Mouse (Mus musculus) ES-E14 (cell line): ENCODE data around the gene Macrod2.

Experiments used
- CHD2 ChIP-seq: IDR thresholded peaks from 2 replicates; pipeline ENCODE4 v1.6.1; 2014; ENCODE audit warnings: mild to moderate bottlenecking, low read depth, low read length, inconsistent platforms
- HCFC1 ChIP-seq: IDR thresholded peaks from 2 replicates; pipeline ENCODE4 v1.6.1; 2012; ENCODE audit warnings: low read length, inconsistent platforms, borderline replicate concordance; ENCODE audit not compliant: insufficient read depth
- MAFK ChIP-seq: IDR thresholded peaks from 2 replicates; pipeline ENCODE4 v1.6.1; 2014; ENCODE audit warnings: mild to moderate bottlenecking, low read depth, low read length, inconsistent platforms; ENCODE audit not compliant: insufficient read depth
- ZC3H11A ChIP-seq: IDR thresholded peaks from 2 replicates; pipeline ENCODE4 v1.6.1; 2012; ENCODE audit warnings: low read depth, mild to moderate bottlenecking, inconsistent platforms, low read length, borderline replicate concordance
- ZNF384 ChIP-seq: IDR thresholded peaks from 2 replicates; pipeline ENCODE4 v1.6.1; 2012; ENCODE audit warnings: low read depth, low read length, inconsistent platforms

GRCm38 (mm10) chr2:140862736-140863135, 467.6 kb downstream of the Macrod2 start:
- TF ChIP-seq ZNF384 (no peak), CHD2 (no peak), ZC3H11A (no peak), MAFK (no peak), HCFC1 (no peak)
